Mouse (Mus musculus) intestine, postnatal 0 days (tissue): ENCODE measurements around the gene Zc3hc1. TPM values are rescaled to one million over a fixed set of nuclear protein-coding genes. Genes with fewer than 3 reads are reported as not detected.

Experiments used
- ATAC-seq: fragments of 200-750 bp; cut with Nextera tagmentation; 2 replicates; pipeline ENCODE4 v1.8.0; 2017; ENCODE audit warnings: mild to moderate bottlenecking, moderate TSS enrichment, moderate library complexity
- H3K27ac ChIP-seq: fragments of 300-500 bp; sonication (generic); 2 replicates; pipeline ENCODE4 v1.5.1; 2014; ENCODE audit warnings: mild to moderate bottlenecking, low read depth, low read length, moderate library complexity
- H3K27me3 ChIP-seq: fragments of 300-500 bp; sonication (generic); replicated peaks from 2 replicates; pipeline ENCODE4 v1.6.1; 2014; ENCODE audit warnings: low read length, mixed read lengths; ENCODE audit not compliant: control insufficient read depth, insufficient read depth
- H3K36me3 ChIP-seq: fragments of 300-500 bp; sonication (generic); 2 replicates; pipeline ENCODE4 v1.6.1; 2014; ENCODE audit warnings: mild to moderate bottlenecking, moderate library complexity; ENCODE audit not compliant: control insufficient read depth, insufficient read depth
- H3K4me1 ChIP-seq: fragments of 300-500 bp; sonication (generic); replicated peaks from 2 replicates; pipeline ENCODE4 v1.6.1; 2014; ENCODE audit warnings: antibody characterized with exemption, low read length, mixed read lengths; ENCODE audit not compliant: control insufficient read depth, insufficient read depth
- H3K4me2 ChIP-seq: fragments of 300-500 bp; sonication (generic); replicated peaks from 2 replicates; pipeline ENCODE4 v1.6.1; 2014; ENCODE audit warnings: low read depth, mild to moderate bottlenecking, moderate library complexity
- H3K4me3 ChIP-seq: fragments of 300-500 bp; sonication (generic); 2 replicates; pipeline ENCODE4 v1.5.1; 2014; ENCODE audit warnings: low read depth, low read length
- H3K9ac ChIP-seq: fragments of 300-500 bp; sonication (generic); 2 replicates; pipeline ENCODE4 v1.6.1; 2014; ENCODE audit warnings: mild to moderate bottlenecking, low read depth, low read length
- H3K9me3 ChIP-seq: fragments of 300-500 bp; sonication (generic); 2 replicates; pipeline ENCODE4 v1.6.1; 2016; ENCODE audit warnings: mixed run types; ENCODE audit not compliant: control insufficient read depth
- CTCF ChIP-seq: sonication (generic); IDR thresholded peaks from 2 replicates; pipeline ENCODE4 v1.5.1; 2016; ENCODE audit warnings: low read depth, mild to moderate bottlenecking, control low read depth, antibody characterized with exemption, moderate library complexity
- WGBS: fragments of 180-500 bp; shearing (Covaris S2); extraction: QIAGEN DNeasy Blood & Tissue Kit; methylation state at CpG from one replicate; pipeline ENCODE4 v1.1.7; 2014; 5-methylcytosine and 5-hydroxymethylcytosine counted together
- polyA plus RNA-seq: library from polyadenylated mRNA; unstranded; fragments of >200 nt; fragmentation: Nextera tagmentation; extraction: Ambion mirVana; gene quantifications from 2 replicates; pipeline ENCODE4 v1.2.1, GENCODE M21; 2015

Gene Zc3hc1
- polyA plus RNA-seq, result 14.9 and 15.1 TPM in 2 replicates

- Histone ChIP-seq H3K27me3 (no peaks in the 10 kb centered on the region), H3K36me3 (peaks cover 10% of the 10 kb centered on the region; the same call in 1 of the 2 replicates), H3K9me3 (no peaks in the 10 kb centered on the region), H3K4me2 (peak within 1 kb of the TSS; percentile 70), H3K4me3 (peak within 1 kb of the TSS; percentile 95), H3K4me1 (no peaks in the 10 kb centered on the region), H3K9ac (peak within 1 kb of the TSS; percentile 66), H3K27ac (peak within 1 kb of the TSS; percentile 81)
- no peak for TF ChIP-seq CTCF
- peak; percentile 79 for ATAC-seq
- 11% methylated on average over 33 of the region's 33 CpGs for WGBS
Observed at GRCm38 (mm10) chr6:30390714-30391697, at the start of gene Zc3hc1. TSS of gene Zc3hc1 (minus strand) at chr6:30391028.

- H3K9ac ChIP-seq, result no peak overlapping the region
- no peak overlapping the region for H3K4me3 ChIP-seq
- no peak overlapping the region for H3K4me2 ChIP-seq
- no peaks in the 10 kb centered on the region for H3K9me3 ChIP-seq
- no peaks in the 10 kb centered on the region for H3K4me1 ChIP-seq
- no peak for TF ChIP-seq CTCF
- no peak for ATAC-seq
- peaks cover 29% of the 10 kb centered on the region; the same call in 1 of the 2 replicates for H3K36me3 ChIP-seq
- H3K27me3 ChIP-seq, result no peaks in the 10 kb centered on the region
- whole genome bisulfite sequencing, result 98% methylated on average over 10 of the region's 10 CpGs
- H3K27ac ChIP-seq, result no peak overlapping the region
Observed at GRCm38 (mm10) chr6:30439576-30439975, 48.7 kb upstream of the Zc3hc1 start.

DNA sequence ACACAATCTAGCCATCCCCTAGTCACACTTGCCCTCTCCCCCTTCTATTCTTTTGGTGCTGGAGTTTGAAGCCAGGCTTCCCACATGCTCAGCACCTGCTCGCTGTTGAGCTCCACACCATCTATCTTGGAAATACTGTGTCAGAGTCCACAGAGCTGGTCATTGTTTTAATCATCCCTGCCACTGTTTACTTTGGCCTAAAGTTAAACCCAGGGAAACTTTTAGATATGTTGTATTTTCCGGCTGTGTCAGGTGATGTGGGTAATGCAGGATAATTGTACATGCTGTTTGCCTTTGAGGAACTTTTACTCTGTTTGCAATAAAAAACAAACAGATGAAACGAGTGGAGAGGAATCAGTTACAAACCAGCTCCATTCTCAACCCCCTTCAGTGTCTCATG is 46.2 kb upstream of the Zc3hc1 start:
- Histone ChIP-seq H3K4me3 (no peak overlapping the region), H3K4me2 (no peak overlapping the region), H3K27ac (no peak overlapping the region), H3K4me1 (no peaks in the 10 kb centered on the region), H3K9ac (no peak overlapping the region), H3K36me3 (peaks cover 11% of the 10 kb centered on the region; the same call in 1 of the 2 replicates), H3K9me3 (no peaks in the 10 kb centered on the region), H3K27me3 (no peaks in the 10 kb centered on the region)
- ATAC-seq, result no peak
- TF ChIP-seq CTCF, result no peak
- 23% methylated on average over 3 of the region's 3 CpGs for WGBS

DNA sequence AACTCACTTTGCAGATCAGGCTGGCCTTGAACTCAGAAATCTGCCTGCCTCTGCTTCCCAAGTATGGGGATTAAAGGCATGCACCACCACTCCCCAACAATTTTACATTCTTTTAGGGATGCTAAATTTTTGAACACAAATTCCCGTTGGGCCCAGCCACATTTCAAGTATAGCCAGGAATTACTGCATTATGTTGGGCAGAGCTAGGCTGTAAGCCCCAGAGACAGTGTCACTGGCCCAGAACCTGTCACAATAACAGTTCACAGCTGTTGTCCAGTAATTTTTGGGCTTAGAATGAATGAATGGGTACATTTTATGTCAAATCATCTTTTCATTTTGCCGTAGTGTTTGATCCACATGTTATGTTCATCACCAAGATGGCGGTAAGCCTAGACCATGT is 45.6 kb upstream of the Zc3hc1 start:
- no peaks in the 10 kb centered on the region for H3K4me1 ChIP-seq
- H3K27ac ChIP-seq, result no peak overlapping the region
- H3K9me3 ChIP-seq, result no peaks in the 10 kb centered on the region
- H3K4me2 ChIP-seq, result no peak overlapping the region
- H3K9ac ChIP-seq, result no peak overlapping the region
- peaks cover 7% of the 10 kb centered on the region; the same call in 1 of the 2 replicates for H3K36me3 ChIP-seq
- no peak overlapping the region for H3K4me3 ChIP-seq
- no peak for ATAC-seq
- H3K27me3 ChIP-seq, result no peaks in the 10 kb centered on the region
- no peak for TF ChIP-seq CTCF
- WGBS, result 92% methylated on average over 3 of the region's 3 CpGs

DNA sequence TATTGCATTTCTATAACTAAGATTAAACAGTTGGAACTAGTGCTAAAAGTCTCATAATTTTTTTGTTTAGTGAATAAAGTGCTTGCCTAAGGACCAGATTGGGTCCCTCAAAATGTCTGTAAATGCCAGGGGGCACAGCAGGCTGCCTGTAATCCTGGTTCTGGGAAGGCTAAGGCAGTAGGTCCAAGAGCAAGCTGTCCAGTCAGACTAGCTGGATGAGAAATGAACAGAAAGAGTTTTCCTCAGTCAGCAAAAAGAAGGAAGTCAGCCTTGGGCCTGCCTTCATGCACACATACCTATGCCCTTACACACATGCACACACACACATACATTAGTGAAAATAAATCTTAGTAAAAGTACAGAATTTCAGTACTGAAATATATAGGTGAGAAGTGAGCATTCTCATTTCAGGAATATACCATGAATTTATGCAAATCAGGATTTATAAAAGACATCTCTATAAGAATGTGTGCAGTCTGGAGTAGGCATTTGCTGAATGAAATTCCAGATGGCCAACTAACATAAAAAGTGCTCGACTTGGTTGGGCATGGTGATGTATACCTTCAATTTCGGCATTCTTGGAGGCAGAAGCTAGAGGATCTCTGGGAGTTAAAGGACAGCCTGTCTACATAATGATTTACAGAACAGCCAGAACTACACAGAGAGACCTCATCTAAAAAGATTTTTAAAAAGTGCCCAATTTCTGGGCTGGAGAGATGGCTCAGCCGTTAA is 41.8 kb upstream of the Zc3hc1 start:
- ATAC-seq, result no peak
- Histone ChIP-seq H3K27me3 (no peaks in the 10 kb centered on the region), H3K4me2 (no peak overlapping the region), H3K9ac (no peak overlapping the region), H3K4me3 (no peak overlapping the region), H3K9me3 (no peaks in the 10 kb centered on the region), H3K4me1 (no peaks in the 10 kb centered on the region), H3K36me3 (no peaks in the 10 kb centered on the region), H3K27ac (no peak overlapping the region)
- no peak for TF ChIP-seq CTCF
- WGBS, result 45% methylated on average over 3 of the region's 3 CpGs

DNA sequence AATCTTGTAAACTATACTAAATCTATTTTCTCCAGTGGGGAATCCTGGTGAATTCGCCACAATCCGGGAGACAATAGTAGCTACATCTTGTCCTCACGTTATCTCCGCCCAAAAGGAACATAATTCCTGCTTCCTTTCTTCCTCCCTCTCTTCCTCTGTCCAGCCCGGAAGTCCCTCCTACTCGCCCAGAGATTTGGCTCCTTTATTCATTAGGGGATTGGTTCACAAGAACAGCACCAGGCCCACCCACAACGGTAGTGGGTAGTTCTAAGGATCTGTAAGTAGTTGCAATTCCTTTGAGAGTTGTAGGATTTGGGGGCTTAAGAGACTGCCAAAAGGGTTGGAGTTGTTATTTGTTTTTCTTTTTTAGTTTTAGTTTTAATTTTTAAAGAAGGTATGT is 26.0 kb upstream of the Zc3hc1 start:
- Histone ChIP-seq H3K4me2 (no peak overlapping the region), H3K4me3 (no peak overlapping the region), H3K36me3 (peaks cover 4% of the 10 kb centered on the region; the same call in 1 of the 2 replicates), H3K27me3 (no peaks in the 10 kb centered on the region), H3K27ac (no peak overlapping the region), H3K9me3 (no peaks in the 10 kb centered on the region), H3K4me1 (no peaks in the 10 kb centered on the region), H3K9ac (no peak overlapping the region)
- no peak for ATAC-seq
- no peak for TF ChIP-seq CTCF
- WGBS, result 91% methylated on average over 7 of the region's 7 CpGs
